Mouse (Mus musculus) adrenal gland, postnatal 14 days (tissue): Measurements from ENCODE around the gene Auh. TPM values are rescaled to one million over a fixed set of nuclear protein-coding genes. Genes with fewer than 3 reads are reported as not detected.

Experiments
- DNase-seq: peaks from one replicate; pipeline ENCODE4 v3.0.0; 2021; ENCODE audit warnings: mixed read lengths
- total RNA-seq: library from RNA; stranded (reverse); gene quantifications from 2 replicates; pipeline ENCODE4 v1.2.3, GENCODE M21; 2021

Auh gene
- total RNA-seq, 1 experiment from 2014 or later: 128 TPM

GRCm38 (mm10) chr13:52834591-52834990, 94.9 kb downstream of the Auh start:
- DNase-seq: no peak

- DNase-seq: peak; percentile 37
Observed at GRCm38 (mm10) chr13:52833748-52834147, 95.7 kb downstream of the Auh start.

GRCm38 (mm10) chr13:52833220-52833619, 96.3 kb downstream of the Auh start:
- DNase-seq: peak; percentile 59

- no peak for DNase-seq
Observed at GRCm38 (mm10) chr13:52832481-52833170, 96.9 kb downstream of the Auh start.

GRCm38 (mm10) chr13:52831037-52831757, 98.3 kb downstream of the Auh start:
- DNase-seq: no peak

- DNase-seq: peak; percentile 84
Observed at GRCm38 (mm10) chr13:52828946-52829523, 100.4 kb downstream of the Auh start.

- DNase-seq: peak; percentile 30
Observed at GRCm38 (mm10) chr13:52828217-52828616, 101.3 kb downstream of the Auh start.

GRCm38 (mm10) chr13:52826666-52827065, 102.8 kb downstream of the Auh start:
- DNase-seq: no peak

GRCm38 (mm10) chr13:52824754-52825153, 104.7 kb downstream of the Auh start:
- DNase-seq: peak; percentile 57

- DNase-seq: peak; percentile 84
Observed at GRCm38 (mm10) chr13:52822165-52823149, 107.0 kb downstream of the Auh start.

- peak; percentile 83 for DNase-seq
Observed at GRCm38 (mm10) chr13:52821571-52821970, 107.9 kb downstream of the Auh start.

- DNase-seq: no peak
Observed at GRCm38 (mm10) chr13:52819901-52820300, 109.6 kb downstream of the Auh start.

- peak; percentile 84 for DNase-seq
Observed at GRCm38 (mm10) chr13:52818760-52819159, 110.7 kb downstream of the Auh start.

GRCm38 (mm10) chr13:52817991-52818491, 111.4 kb downstream of the Auh start:
- no peak for DNase-seq

- DNase-seq: no peak
Observed at GRCm38 (mm10) chr13:52813750-52814149, 115.7 kb downstream of the Auh start.

- no peak for DNase-seq
Observed at GRCm38 (mm10) chr13:52812549-52813515, 116.6 kb downstream of the Auh start.

GRCm38 (mm10) chr13:52807722-52808121, 121.8 kb downstream of the Auh start:
- DNase-seq: no peak

- DNase-seq: no peak
Observed at GRCm38 (mm10) chr13:52806029-52806428, 123.5 kb downstream of the Auh start.

- DNase-seq: no peak
Observed at GRCm38 (mm10) chr13:52805581-52805980, 123.9 kb downstream of the Auh start.

GRCm38 (mm10) chr13:52802482-52802881, 127.0 kb downstream of the Auh start:
- DNase-seq: no peak
